Mouse (Mus musculus) layer of hippocampus, adult 11-12 months (tissue): ENCODE data around the gene Ppp1r35.
A peak's percentile ranks its signal among the peaks of the same experiment; 100 is the strongest.

Experiments used
- DNase-seq: peaks from one replicate; pipeline ENCODE4 v3.0.0; 2022; ENCODE audit warnings: low spot score

Gene Ppp1r35

DNA sequence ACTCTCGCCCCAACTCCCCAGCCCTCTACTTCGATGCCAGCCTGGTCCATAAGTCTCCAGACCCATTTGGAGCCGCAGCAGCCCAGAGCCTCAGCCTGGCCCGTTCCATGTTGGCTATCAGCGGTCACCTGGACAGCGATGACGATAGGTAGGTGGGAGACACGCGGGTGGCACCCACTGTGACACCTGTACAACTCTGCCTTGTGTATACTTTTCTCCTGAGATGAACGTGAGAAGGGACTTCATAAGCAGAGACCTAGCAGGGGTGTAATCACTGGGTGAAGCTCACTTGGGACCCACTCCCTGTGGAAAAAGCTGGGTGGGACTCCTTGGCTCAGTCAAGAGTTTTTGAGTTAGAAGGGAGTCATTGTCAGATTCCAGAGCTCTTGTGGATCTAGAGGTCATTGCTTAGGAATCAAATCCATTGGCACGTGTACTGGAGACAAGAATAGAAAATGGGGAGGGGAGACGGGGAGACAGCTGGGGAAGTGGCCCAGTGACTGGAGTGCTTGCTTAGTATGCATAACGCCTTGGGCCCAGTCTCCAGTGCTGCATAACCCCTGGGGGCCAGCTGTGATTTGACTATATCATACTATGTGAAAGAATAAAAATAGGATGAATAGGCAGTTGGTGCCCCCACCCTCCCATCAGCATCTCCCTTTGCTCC is 27.3 kb upstream of the Ppp1r35 start:
- no peak for DNase-seq

DNA sequence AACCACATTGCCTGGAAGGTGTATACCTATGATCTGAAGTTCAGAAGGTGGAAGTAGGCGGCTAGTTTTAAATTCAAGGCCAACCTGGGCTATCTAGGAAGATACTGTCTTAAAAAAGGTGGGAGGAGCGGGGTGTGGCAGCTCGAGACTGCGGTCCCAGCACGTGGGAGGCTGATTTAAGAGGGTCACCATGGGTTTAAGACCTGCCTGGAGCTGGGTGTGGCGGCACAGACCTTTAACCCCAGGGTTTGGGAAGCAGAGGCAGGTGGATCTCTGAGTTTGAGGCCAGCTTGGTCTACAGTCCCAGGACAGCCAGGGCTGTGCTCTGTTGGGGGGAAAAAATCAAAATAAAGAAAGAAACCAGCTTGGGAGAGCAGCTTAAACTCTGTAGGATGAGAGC is 26.7 kb upstream of the Ppp1r35 start:
- no peak for DNase-seq

DNA sequence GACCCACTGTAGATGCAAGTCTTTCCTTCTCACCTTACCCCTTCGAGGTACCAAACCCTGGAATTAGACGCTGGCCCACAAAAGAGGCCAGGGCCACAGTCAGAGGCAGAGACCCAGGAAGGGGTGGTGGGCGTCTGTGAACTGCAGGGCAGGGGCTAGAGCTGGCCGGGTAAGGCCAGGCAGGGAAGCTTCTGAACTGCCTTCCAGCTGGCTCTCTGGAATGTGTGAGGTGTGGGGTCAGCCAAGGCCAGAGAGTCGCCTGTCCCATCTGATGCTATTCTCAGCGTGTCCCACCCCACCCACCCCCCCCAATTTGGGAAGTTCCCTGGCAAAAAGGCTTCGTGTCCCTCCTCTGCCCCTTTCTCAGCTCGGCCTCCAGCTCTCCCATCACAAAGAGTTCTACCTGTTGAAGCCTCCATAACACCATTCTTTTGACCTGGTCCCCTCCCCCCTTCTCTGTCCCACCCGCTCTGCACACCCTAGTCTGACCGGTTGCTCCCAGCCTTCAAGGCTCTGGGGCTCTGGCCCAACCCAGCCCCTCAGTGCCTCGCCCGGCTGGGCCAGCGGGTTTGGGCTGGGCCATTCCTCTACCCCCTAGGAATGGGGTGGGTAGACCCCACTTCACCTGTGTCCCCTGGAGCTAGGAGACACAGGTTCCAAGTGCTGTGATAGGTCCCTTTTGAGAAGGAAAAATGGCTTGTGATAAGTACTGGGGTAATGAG is 25.4 kb upstream of the Ppp1r35 start:
- no peak for DNase-seq

DNA sequence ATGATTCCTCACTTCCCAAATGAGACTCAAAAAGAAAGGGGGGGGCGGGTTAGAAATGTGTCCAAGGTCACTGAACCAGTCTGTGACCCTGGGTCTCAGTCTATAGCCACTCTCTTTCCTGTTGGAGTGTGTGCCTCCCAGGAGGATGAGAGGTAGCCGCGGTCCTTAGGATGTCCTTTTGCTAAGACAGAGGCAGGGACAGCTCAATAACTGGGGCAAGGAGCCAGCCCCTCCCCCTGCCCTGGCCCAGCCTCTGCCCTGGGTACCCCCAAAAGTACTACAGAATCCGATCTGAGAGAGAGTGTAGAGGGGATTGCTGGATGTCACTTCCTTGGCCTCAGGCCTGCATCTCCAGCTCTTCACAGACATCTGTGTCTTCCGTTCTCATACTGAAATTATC is 23.2 kb upstream of the Ppp1r35 start:
- no peak for DNase-seq

DNA sequence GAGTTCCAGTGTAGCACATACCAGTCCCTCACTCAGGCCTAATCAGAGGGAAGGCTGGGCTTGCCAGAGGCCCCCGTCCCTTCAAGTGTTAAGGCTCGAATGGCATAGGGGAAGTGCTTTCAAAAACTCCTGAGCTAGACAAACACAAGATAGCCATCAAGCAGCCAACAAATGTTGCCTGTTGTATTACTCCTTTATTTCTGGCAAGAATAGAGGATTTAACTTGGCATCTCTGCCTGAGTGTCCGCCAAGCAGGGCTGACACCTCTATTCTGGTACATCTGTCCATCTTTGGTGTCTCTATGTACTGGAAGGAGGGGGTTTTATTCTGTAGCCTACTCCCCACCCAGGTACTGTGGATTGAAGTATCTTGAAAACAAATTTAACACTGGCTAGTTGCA is 22.5 kb upstream of the Ppp1r35 start:
- no peak for DNase-seq

DNA sequence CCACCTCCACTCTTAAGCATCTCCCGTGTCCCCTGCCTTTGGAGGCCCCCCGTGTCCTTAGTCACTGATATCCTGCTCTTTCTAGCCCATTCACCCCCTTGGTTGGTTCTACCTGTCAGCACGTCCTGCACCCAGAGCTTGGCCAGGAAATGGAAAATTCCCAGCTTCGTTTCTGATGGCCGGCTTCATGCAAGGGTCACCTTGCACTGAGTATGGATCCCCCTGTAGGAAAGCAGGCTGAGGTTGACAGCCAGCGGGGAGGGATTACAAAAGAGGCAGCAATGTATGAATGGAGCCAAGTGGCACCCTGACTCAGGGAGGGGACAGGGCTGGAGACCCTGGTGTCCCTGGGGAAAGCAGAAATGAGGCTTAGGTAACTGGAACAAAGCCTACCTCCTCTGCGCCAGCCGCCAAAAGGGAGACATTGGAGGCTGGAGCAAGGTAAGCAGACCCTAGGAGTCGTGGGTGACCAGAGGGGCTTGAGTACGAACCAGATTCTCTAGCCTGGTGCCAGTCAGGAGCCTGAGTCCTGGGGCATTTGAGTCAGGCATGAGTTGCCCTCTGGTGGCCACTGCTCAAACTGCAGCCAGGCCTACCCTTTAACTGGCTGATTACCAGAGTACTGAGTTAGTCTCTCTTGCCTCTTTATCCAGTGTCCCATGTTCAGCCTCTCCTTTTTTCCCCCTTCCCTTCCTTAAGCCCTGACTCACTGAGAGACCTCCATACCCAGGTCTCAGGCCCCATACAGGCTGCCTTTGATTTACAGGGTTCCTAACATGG is 21.6 kb upstream of the Ppp1r35 start:
- DNase-seq = peak; percentile 94

DNA sequence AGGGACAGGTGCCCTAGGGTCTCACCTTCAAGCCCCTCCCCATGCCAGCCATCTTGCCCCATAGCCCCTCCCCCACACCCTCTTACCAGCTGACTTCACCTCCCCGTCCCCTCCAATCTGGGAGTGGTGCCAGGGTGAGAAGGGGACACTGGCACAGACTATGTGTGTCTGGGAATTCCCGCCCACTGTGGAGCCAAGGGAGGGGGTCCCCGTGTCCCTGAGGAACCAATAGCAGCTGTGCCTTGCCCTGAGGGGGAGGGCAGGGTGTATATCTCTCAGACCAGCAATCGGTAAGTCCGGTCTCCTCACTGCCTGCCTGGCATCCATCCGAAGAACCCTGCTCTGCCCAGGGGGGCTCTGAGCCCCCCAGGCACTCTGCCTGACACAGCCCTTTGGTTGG is 20.8 kb upstream of the Ppp1r35 start:
- DNase-seq = peak; percentile 91

DNA sequence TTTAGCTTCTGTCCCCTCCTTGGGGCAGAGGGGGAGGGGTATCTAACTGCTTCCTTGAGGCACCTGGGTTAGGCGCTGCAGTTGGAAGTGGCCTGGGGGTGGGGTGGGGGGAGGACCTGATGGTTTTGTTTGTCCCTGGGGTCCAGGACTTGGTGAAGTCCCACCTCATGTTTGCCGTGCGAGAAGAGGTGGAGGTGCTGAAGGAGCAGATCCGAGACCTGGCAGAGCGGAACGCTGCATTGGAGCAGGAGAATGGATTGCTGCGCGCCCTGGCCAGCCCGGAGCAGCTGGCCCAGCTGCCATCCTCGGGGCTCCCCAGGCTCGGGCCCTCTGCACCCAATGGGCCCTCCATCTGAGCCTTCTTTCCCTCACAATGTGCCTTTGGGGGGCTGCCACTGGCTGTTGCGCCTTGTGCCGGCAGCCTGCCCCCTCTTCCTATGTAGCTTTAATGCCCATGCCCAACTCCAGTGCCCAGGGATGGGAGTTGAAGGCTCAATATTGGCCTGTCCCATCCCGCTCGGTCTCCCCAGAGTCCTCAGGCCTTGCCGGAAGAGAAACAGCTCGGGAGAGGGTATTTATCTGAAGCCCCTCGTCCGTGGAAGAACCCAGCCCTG is 19.6 kb upstream of the Ppp1r35 start:
- DNase-seq = no peak

DNA sequence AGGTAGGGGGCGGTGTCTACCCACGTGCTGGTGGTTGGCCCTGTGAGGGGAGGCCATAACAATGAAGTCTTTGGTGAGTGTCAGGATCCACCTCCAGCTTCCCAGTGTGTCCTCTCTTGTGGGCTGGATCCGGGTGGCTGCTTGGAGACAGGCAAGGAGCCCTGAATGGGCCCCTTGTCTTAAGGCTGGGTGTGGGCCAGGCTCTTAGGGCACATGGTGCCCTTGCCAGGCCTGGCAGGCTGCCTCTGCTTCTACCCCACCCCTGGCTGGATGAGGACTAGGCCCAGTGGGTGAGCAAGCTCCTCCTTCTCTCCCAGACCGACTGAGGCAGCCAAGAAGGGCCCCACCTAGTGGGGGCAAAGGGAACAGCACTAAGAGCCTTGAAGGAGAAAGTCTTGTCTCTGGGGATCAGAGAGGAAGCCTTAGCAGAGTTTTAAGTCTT is 18.7 kb upstream of the Ppp1r35 start:
- peak; percentile 92 for DNase-seq

DNA sequence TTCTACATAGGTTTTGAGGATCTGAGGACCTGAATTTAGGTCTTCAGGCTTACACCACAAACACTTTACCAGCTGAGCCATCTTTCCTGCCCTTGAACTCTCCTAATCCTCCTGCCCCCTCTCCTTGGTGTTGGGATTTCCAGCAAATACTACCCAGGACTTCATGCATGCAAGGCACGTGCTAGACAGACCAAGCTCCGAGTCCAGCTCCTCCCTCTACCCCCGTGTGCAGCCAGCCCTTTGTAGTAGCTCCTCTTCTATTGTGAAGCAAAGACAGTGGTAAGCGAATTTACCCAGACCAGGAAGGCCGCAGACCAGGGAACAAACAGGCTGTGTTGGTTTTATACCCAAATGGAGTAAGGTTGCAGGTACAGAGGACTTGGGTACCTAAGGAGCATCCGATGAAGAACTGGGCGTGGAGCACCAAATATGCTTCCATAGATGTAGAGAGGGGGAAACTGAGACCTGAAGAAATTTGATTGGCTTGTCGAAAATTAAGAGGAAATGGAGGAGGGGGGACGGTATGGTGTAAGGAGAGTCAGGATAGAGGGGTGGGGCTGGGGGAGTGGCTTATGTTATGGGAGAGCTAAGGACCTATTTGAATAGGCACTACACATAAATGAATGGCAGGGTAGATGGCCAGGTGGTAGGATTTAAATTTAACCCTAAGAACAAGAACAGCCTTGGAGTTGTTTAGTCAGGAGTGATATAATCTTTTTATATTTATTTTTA is 13.9 kb upstream of the Ppp1r35 start:
- DNase-seq = no peak

DNA sequence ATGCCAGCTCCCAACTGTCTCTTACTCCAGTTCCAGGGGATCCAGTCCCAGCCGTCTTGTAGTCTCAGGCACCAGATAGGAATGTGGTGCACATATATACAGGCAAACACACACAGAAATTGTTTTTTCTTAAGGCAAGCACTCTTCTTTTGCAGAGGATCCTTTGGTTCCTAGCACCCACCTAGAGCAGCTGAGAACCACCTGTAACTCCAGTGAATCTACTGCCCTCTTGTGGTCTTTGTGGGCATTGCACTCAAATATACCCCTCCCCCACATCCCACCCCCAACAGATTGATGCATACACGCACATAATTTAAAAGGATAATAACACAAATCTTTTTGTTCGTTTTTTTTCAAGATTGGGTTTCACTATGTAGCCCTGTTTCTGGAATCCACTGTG is 12.4 kb upstream of the Ppp1r35 start:
- DNase-seq = no peak

DNA sequence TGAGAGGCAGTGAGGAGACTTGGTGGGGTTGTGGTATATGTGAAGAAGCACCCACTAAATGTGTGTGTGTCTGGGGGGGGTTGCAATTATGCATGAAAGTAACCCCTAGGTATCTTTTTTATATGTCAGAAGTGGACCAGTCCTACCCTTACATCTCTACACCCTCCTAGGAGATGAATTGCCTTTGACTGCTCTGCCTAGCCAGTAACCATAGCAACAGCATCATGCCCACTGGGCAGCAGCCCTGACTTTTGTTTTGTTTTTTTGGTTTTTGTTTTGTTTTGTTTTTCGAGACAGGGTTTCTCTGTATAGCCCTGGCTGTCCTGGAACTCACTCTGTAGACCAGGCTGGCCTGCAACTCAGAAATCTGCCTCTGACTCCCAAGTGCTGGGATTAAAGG is 10.2 kb upstream of the Ppp1r35 start:
- DNase-seq = no peak

DNA sequence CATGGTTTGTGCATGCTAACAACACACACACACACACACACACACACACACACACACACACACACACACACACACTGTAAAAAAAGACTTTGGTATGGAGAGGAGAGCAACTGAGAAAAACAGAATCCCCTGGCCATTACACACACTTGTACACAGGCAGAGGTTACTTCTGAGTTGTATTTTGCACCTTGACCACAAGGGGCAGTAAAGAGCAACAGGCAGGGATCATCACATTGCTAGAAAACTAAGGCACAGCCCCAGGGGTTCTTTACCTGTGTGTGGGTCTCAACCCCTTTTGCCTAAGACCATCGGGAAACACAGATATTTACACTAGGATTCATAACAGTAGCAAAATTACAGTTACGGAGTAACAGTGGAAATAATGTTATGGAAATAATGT is 7.9 kb upstream of the Ppp1r35 start:
- DNase-seq = no peak

DNA sequence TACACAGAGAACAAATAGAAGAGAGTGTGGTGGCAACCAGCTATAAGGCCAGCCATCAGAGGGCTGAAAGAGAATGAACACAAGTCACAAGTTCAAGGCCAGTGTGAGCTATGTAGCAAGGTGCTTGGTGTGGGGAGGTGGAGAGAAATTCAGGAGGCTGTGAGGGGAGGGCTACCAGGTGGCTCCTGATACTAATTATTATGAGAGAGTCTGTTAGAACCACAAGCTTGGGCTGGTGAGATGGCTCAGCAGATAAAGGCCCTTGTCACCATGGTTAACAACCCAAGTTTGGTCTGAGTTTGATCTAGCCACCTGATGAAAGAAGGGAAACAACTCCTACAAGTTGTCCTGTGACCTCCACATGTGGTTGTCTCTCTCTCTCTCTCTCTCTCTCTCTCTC is 5.9 kb upstream of the Ppp1r35 start:
- no peak for DNase-seq

DNA sequence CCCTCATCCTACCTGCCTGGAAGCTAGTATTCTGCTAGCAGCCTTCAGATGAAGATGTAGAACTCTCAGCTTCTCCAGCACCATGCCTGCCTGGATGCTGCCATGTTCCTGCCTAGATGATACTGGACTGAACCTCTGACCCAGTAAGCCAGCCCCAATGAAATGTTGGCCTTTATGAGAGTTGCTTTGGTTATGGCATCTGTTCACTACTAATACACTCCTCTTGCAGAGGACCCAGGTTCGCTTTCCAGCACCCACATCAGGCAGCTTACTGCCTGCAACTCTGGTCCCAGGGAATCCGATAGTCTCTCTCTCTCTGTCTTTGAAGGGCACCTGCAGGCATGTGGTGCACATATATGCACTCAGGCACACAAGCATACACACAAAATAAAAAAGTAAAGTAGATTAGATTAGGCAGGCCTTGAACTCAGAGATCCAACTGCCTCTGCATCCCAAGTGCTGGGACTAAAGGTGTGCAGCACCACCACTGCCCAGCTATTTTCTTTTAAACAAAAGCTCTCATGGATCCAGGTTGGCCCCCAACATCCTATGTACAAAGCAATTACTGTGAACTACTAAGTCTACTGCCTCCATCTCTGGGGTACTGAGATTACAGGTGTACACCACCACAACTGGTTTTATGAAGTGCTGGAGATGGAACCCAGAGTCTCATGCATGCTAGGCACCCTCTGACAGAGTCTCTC is 2.9 kb upstream of the Ppp1r35 start:
- no peak for DNase-seq

DNA sequence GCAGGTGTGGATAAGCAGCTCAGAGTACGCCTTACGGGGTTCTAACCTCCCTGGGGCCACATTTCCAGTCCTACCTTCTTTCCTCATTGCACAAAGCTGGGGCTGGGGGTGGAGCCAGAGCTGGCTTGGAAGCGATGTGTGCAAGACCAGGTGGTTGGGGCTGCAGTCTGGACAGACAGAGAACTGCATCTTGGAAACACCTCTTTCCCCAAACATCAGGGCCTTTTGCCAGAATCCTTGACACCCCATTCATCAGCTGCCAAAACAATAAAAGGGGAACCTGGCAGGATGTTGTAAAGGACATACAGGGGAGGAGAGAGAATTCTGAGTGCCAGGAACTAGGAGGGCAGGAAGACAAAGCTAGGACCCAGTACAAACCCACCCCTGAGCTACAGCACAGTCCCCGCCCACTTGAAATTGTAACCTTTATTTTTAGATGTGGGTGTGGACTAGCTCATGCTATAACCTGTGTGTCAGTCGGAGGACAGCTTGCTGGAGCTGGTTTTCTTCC is 2.2 kb upstream of the Ppp1r35 start:
- DNase-seq = no peak

DNA sequence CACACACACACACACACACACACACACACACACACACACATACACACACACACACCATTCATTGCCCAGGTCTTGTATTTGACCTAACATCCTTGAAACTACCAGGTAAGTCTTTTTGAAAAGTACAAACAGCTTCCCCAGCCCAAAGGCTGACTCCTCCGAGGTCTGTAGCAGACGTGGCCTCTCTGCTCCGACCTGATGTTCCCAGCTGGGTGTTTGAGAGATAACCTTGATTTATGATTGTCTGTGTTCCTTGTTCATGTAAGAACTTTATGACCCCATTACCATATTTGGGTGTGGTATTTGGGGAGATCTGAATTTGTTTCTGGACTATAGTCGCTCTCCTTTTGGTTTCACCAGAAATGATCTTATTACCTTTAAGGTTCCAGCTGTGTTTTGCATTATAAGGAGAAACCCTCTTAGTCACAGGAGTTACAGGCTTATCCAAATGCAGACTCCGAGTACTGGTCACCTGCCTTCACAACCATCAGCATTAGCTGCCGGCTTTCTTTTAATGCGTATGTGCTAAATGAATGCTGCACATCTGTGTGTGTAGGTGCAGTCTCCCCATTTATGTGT is 1.3 kb upstream of the Ppp1r35 start:
- DNase-seq = no peak

DNA sequence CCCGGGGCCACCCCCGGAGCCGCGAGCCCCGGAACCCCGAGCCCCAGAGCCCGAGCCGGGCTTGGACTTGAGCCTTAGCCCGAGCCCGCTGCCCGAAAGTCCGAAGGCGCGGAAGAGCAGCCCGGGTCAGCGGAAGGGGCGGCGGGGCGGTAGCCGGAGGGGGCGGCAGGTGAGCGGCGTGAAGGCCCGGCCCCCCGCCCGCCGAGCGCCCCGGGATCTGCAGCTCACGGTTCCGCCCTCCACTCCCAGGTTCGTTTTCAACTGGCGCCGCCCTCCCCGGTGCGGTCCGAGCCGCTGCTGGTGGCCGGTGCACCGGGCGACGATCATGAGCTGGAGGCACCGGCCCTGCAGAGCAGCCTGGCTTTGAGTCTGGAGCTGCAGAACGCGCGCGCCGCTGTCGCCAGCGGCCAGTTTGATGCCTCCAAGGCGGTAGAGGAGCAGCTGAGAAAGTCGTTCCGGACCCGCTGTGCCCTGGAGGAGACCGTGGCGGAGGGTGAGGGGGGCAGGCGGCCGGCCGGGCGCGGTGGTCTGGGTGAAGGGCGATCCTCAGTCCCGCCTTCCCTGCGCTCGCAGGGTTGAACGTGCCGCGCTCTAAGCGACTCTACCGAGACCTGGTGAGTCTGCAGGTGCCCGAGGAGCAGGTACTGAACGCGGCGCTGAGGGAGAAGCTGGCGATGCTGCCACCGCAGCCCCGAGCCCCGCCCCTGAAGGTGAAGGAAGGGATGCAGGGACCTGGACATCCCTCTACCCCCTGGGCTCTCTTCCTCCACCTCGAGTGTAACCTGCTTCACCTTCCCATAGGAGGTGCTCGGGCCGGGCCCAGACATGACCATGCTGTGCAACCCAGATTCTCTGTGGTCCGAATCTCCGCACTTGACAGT is 644 bp downstream of the Ppp1r35 start:
- DNase-seq = no peak

DNA sequence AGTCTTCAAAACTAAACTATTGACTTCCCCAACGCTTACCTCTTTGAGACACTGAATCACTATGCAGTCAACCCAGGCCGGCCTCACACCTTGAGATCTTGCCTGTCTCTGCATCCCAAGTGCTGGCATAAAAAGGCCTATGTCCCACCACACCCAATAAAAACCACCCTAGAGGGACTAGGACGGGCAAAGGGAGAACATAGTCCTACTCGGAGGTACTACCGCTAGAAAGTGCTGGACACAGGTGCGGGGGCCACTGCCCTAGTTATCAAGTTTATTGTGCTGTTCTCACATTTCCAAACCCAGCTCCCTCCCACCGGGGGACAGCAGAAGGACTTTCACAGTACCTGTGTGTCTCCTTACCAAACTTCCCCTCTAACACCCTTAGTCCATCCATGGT is 3.0 kb downstream of the Ppp1r35 start:
- no peak for DNase-seq
